Mouse (Mus musculus) gastrocnemius, postnatal 36 days (tissue): ENCODE measurements around the gene Hist1h1a. TPM values are rescaled to one million over a fixed set of nuclear protein-coding genes. Genes with fewer than 3 reads are reported as not detected.

ENCODE experiments used
- DNase-seq, 2 experiments: peaks; one replicate each; pipeline ENCODE4 v3.0.0; 2022
- intact Hi-C: fragments of 180-260 bp; cut with DNase I; formaldehyde crosslinking; loops from one replicate; pipeline ENCODE4 v1.15.1; 2025
- microRNA-seq, 2 experiments: library from miRNA; unstranded; fragments of <30 nt; microRNA quantifications; one replicate each; pipeline ENCODE4 v1.2.0; 2021
- total RNA-seq, 2 experiments: library from RNA; stranded (reverse); gene quantifications; 2 replicates each; pipeline ENCODE4 v1.2.3; 2021

Gene Hist1h1a
- total RNA-seq, 2 experiments from 2014 or later: 5.6 to 7.4 TPM

DNA sequence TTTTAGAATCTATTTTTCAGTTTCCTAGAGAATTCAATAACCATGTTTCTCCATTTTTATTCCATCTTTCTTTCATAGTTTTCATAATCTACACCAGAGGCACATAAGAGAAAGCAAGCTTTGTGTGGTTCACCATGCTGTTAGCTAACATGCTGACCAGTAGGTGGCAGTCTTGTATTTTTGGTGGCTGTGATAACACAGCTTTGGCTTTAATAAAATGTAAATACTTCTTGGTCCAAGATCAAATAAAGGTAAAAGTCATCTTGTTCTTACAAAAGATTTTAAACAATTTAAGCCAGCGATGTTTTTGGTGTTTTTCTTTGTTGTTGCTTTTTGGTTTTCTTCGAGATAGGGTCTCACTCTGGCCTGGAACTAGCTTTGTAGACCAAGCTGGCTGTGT is 29.1 kb downstream of the Hist1h1a start:
- DNase-seq: no peak
- intact Hi-C loops: loop anchor here (10.0 kb wide), 1 partner anchor 502 kb away; no protein-coding TSS in a partner anchor

DNA sequence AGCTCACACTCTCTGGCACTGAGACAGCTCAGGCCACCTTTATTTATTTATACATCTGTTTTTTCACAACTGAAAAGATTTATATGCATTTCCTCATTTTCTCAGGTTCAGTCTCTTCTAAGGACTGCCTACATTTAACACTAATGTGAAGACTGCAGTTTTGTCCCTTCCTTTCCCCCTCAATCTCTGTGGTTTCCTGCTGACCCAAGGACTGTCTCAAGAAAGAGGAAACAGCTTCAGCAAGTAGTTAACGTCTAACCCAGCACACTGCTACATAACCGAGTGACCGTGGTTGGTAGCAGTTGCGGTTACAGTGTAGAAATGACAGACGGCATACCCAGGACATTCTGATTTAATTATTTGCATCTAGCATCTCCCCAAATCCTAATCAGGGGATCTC is 35.9 kb downstream of the Hist1h1a start:
- intact Hi-C loops: loop anchor here (10.0 kb wide), 1 partner anchor 495 kb away; no protein-coding TSS in a partner anchor
- no peak for DNase-seq

DNA sequence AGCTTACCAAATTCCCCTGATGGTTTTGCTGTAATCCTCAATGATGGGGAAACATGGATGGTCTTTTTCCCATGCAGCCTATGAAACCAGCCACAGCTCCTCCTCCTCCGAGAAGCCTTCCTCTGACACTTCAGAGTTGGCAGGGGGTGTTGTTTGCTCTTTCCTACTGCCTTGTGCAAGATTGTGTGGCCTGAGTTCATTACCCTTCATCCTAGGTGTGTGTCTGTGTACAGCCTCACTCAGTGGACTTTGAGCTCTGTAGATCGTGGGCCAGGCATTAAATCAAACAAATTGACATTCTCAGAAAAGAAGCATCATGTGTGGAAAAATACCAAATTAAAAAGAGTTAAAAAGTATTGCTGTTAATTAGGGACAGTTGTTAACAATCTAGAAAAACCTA is 41.1 kb downstream of the Hist1h1a start:
- intact Hi-C loops: no loop called here
- DNase-seq: no peak

DNA sequence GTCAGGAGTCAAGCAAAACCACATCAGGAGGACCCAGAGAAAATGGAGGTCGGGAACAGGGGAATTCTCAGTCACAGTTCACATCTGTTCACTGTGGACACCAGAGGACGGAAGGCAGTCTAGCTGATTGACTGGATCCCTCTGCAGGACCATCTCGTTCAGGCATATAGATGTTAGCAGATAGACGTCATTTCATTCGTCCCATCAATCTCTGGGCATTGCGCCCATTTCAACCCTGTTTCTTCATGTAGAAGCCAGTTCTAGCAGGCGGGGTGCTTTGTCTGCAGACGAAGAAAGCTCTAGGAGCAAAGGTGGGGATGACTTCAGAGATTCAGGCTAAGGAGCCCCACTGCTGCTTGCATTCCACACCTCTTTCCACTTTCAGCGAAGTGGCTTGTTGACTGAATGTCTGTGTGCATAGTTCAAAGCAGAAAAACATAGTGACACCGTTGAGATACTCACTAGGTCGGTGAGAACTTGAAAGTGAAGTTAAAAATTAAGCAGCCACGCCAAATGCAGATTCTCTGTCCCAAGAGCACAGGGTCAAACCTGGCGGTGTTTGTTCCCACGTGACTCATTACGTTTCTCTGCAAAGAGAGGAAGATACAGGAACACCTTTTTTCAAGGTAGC is 43.1 kb downstream of the Hist1h1a start, which contains the start of gene Slc17a2:
TSS of gene Slc17a2 (plus strand) at position 572 of the 631 bp plus-strand sequence.
- DNase-seq: no peak
- intact Hi-C loops: no loop called here

Small RNAs within 50 kb of the gene (microRNA-seq; reads per million reads assigned to microRNA genes)
- 0 reads per million in 2 experiments for gene Gm44314
- 0 reads per million in 2 experiments for gene Gm44484

Other genes starting within 250 kb of the Hist1h1a start
- gene Hist1h4h, start 232.6 kb upstream of the Hist1h1a start, total RNA-seq: 100 to 1,000 TPM; 130 to 153 TPM
- 10 to 100 TPM in 1 of 2 experiments, 1 to 10 TPM in 1; 7.7 to 11.5 TPM for gene Hist1h2af, start 229.8 kb upstream of the Hist1h1a start, total RNA-seq
- gene Hist1h3g, start 228.2 kb upstream of the Hist1h1a start, total RNA-seq: 1 to 10 TPM; 2.8 to 5.0 TPM
- 1 to 10 TPM; 1.7 to 2.1 TPM for gene Hist1h2bh, start 220.3 kb upstream of the Hist1h1a start, total RNA-seq
- gene Hist1h3f, start 219.6 kb upstream of the Hist1h1a start, total RNA-seq: 1 to 10 TPM; 5.5 to 6.4 TPM
- gene Hist1h4f, start 212.0 kb upstream of the Hist1h1a start, total RNA-seq: 10 to 100 TPM; 12.5 to 22.4 TPM
- gene Hist1h1d, start 210.4 kb upstream of the Hist1h1a start, total RNA-seq: 1 to 10 TPM; 1.6 to 2.0 TPM
- gene Hist1h3e, start 201.3 kb upstream of the Hist1h1a start, total RNA-seq: 10 to 100 TPM; 11.9 to 17.0 TPM
- gene Hist1h2ae, start 192.4 kb upstream of the Hist1h1a start, total RNA-seq: 1 to 10 TPM; 1.6 to 2.8 TPM
- gene Hist1h2bg, start 192.3 kb upstream of the Hist1h1a start, total RNA-seq: 10 to 100 TPM; 15.3 to 21.1 TPM
- 1 to 10 TPM; 7.5 to 8.5 TPM for gene Hist1h2bf, start 189.5 kb upstream of the Hist1h1a start, total RNA-seq
- 1 to 10 TPM; 1.2 to 2.2 TPM for gene Hist1h2ad, start 189.3 kb upstream of the Hist1h1a start, total RNA-seq
- gene Hist1h3d, start 187.9 kb upstream of the Hist1h1a start, total RNA-seq: 1 to 10 TPM; 2.8 to 4.8 TPM
- 10 to 100 TPM; 39.6 to 39.7 TPM for gene Hist1h4d, start 182.1 kb upstream of the Hist1h1a start, total RNA-seq
- gene Hist1h2be, start 142.5 kb upstream of the Hist1h1a start, total RNA-seq: 10 to 100 TPM; 16.6 to 18.7 TPM
- gene Hist1h1e, start 141.1 kb upstream of the Hist1h1a start, total RNA-seq: 10 to 100 TPM; 42.9 to 50.8 TPM
- gene Hist1h2ac, start 79.7 kb upstream of the Hist1h1a start, total RNA-seq: 1 to 10 TPM; 1.3 to 1.4 TPM
- gene Hist1h2bc, start 79.5 kb upstream of the Hist1h1a start, total RNA-seq: 10 to 100 TPM; 65.6 to 72.3 TPM
- not detected for gene Hist1h1t, start 67.9 kb upstream of the Hist1h1a start, total RNA-seq
- gene Hist1h4c, start 65.2 kb upstream of the Hist1h1a start, total RNA-seq: 10 to 100 TPM; 62.8 to 75.7 TPM
- gene Hfe, start 52.8 kb upstream of the Hist1h1a start, total RNA-seq: 10 to 100 TPM; 17.6 to 27.0 TPM
- 100 to 1,000 TPM; 188 to 225 TPM for gene Hist1h1c, start 24.9 kb upstream of the Hist1h1a start, total RNA-seq
- 1 to 10 TPM; 4.5 to 4.6 TPM for gene Hist1h3c, start 18.1 kb upstream of the Hist1h1a start, total RNA-seq
- 1 to 10 TPM; 5.1 to 7.0 TPM for gene Hist1h2bb, start 16.9 kb upstream of the Hist1h1a start, total RNA-seq
- 10 to 100 TPM in 1 of 2 experiments, 1 to 10 TPM in 1; 9.4 to 10.3 TPM for gene Hist1h2ab, start 12.5 kb upstream of the Hist1h1a start, total RNA-seq
- gene Hist1h3b, start 11.4 kb upstream of the Hist1h1a start, total RNA-seq: 10 to 100 TPM; 14.2 to 14.3 TPM
- 1 to 10 TPM; 5.8 to 8.4 TPM for gene Hist1h4b, start 6.7 kb upstream of the Hist1h1a start, total RNA-seq
- 1 to 10 TPM; 6.4 to 7.2 TPM for gene Hist1h4a, start 2.4 kb upstream of the Hist1h1a start, total RNA-seq
- 10 to 100 TPM in 1 of 2 experiments, 1 to 10 TPM in 1; 9.9 to 14.4 TPM for gene Hist1h3a, start 1.3 kb upstream of the Hist1h1a start, total RNA-seq
- gene Trim38, start 6.2 kb downstream of the Hist1h1a start, total RNA-seq: not detected
- not detected for gene Slc17a2, start 43.3 kb downstream of the Hist1h1a start, total RNA-seq
- not detected for gene Slc17a3, start 75.8 kb downstream of the Hist1h1a start, total RNA-seq
- gene Slc17a1, start 104.1 kb downstream of the Hist1h1a start, total RNA-seq: not detected
- gene Slc17a4, start 151.3 kb downstream of the Hist1h1a start, total RNA-seq: not detected
- gene Hist1h2ba, start 170.5 kb downstream of the Hist1h1a start, total RNA-seq: not detected
- not detected for gene Hist1h2aa, start 170.8 kb downstream of the Hist1h1a start, total RNA-seq
- gene Scgn, start 227.5 kb downstream of the Hist1h1a start, total RNA-seq: not detected